Mouse (Mus musculus) R1 (cell line): ENCODE results near the gene Myoz1.

ENCODE experiments used
- DNase-seq: peaks from one replicate; pipeline ENCODE4 v3.0.0-alpha.2; 2018; ENCODE audit warnings: low read depth, low spot score

Gene Myoz1

DNA sequence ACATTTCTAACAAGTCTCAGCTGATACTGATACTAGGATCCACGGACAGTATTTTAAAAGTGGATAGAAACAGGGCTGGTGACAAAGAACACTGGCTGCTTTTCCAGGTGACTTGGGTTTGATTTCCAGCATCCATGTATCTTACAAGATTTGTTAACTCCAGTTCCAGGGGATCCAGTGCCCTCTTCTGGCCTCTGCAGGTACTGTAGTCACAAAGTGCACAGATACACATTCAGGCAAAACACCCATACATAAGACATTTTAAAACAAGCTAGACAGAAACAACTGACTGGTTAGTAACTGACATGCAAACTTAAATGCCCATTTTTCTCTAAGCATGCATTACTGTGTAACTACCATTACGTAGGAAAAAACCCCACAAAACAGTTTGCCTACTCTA, 16.6 kb upstream of the Myoz1 start:
- peak; percentile 91 for DNase-seq

GRCm38 (mm10) chr14:20668154-20668810, 11.9 kb upstream of the Myoz1 start, which contains the start of gene Synpo2l:
TSS of gene Synpo2l (minus strand) at chr14:20668354.
- no peak for DNase-seq

GRCm38 (mm10) chr14:20667469-20667868, 11.1 kb upstream of the Myoz1 start:
- no peak for DNase-seq

GRCm38 (mm10) chr14:20664436-20664835, 8.1 kb upstream of the Myoz1 start:
- no peak for DNase-seq

GRCm38 (mm10) chr14:20663601-20664000, 7.3 kb upstream of the Myoz1 start:
- peak; percentile 92 for DNase-seq

DNA sequence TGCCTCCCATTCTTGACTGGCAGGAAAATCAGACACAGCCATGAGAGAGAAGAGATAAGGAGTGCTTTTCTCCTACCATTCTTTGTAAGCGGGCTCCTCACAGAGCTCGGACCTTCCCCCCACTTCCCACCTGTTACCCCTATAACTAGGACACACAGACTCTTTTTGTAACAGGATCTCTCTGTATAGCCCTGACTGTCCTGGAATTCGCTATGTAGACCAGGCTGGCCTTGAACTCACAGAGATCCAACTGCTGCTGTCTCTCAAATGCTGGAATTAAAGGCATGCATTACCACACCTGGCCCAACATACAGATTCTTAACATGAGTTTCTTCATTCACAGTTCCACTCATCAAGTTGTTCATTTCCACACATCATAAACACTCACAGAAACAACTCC, 6.4 kb upstream of the Myoz1 start:
- no peak for DNase-seq

DNA sequence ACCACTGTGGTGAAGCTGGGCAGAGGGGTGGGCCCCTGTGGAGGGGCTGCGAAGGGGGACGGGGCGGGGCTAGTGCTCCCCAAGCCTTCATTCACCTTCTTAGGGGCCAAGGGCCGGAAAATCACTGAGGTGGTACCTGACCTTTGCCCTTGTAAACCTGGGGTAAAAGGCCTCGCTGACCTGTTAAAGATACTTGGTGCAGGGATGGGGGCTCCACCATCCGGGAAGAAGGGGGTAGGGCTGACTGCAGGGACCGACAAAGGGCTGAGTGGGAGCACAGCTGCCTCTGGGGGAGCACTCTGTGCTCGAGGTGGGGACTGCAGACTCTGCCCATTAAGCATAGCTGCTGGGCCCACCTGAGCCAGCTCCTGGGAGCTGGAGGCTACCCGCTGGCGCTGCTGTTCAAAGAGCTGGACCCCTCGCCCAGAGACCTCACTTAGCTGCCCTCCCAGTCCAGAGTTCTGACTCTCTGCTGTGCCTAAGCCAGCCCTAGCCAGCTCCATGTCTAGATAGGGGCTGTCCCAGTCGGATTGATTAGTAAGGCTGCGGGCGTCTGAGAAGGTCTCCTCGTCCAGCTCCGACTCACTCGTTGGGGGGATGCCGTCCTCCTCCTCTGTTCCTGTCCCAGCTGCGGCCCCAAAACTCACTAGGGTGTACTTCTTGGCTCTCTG, 5.5 kb upstream of the Myoz1 start:
- no peak for DNase-seq

DNA sequence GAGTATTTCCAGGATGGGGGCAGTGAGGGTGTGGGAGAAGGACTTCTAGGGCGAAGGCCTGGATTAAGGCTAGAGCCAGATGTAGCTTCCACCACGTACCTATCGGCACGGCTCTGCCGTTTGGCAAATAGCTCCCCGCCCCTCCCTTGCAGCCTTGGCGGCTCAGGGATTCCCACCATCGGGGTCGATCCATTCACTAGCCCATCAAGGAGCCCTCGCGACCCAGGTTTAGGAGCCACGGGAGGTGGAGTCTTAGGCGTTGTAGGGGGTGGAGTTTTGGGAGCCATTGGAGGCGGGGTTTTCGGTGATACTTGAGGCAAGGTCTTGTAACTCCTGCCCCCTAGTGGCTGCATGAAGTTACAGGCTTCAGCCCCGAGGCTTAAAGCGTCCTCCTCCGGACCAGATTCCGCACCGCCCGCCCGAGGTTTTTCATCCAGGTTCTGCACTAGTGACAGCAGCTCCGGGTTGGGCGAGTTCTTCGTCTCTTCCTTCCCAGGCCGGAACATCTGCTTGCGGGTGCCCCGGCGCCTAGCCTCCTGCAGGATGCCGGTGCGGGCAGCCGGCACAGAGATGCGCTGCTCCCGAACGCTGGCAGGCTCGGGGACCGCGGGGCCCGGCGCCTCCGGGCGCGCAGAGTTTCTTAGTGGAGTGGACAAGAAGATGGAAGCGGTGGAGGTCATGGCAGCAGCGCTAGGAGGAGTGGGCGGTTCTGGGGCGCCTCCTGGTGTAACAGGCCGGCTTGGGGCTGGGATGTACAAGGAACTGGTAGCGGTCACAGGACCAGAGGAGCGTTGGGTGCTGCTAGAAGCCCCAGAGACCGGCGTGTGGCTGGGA, 4.7 kb upstream of the Myoz1 start:
- DNase-seq: peak; percentile 99

- no peak for DNase-seq
These were observed 3.3 kb upstream of the Myoz1 start for GRCm38 (mm10) chr14:20659687-20660086.

- DNase-seq: no peak
These were observed 2.6 kb upstream of the Myoz1 start for GRCm38 (mm10) chr14:20658902-20659301.

DNA sequence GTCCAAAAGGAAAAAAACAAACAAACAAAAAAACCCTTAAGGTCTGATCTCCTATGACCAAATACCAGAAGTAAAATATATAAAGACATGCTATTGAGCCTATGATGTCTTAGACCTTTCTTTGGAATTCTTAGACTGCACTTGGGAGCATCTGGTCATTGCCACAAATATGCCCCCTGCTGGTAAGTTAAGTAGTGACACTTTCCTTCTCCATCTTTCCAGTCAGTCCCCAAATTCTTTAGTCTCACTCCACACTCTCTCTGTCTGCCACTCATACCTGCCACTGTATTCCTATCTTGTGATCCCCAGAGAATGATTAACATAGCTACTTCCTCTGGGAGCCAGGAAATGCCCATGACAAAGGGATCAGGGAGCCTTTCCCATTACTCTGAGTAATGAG, 2.0 kb upstream of the Myoz1 start:
- peak; percentile 77 for DNase-seq

DNA sequence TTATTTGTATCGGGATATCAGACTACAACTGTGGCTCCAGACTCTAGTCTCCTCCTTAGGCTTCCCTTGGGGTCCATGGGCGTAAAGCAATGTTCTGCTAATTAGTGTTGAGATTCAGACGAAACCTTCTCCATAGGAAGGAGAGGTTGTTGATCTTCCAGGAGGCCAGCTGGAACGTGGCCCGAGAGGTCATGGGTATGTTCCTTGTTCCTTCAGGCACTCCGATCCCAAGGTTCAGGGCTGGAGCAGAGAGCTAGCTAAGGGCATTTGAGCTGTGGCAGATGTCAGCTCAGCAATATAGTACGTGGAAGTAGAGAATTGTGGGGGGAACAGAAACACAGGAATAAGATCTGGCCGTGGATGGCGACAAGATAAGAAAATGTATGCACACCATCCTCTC, 609 bp downstream of the Myoz1 start:
- no peak for DNase-seq

DNA sequence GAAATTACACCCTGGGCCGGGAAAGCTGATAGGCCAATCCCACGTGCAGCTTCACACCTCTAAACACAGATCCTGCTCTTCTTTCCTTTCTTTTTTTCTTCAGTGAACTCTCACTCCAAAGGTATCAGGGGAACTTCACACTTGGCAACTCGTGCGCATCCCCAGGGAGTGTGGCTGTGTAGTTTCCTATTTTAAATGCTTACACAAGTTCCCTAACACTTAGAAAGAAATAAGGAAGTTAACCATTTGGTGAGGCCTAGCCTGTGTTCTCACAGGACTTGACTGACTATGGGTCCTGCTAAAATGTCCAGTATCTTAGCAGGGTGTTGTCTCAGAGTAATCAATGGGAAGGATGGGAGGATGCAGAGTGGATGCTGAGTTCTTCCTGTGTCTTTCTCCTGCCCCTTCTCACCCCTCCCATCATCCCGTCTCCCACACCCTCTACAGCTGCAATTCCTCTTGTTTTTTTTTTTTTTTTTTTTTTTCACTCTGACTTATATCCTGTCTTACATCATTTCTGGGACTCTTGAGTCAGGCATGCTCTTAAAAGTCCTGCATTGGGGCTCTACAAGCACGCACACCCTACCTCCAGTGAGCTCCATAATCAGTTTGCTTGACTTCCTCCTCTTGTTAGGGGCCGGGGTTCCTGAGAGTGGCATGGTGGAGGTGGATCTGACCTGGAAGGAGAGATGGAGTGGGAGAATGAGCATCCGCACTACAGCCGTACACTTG, 1.5 kb downstream of the Myoz1 start:
- DNase-seq: no peak

- no peak for DNase-seq
These were observed 4.6 kb downstream of the Myoz1 start for GRCm38 (mm10) chr14:20651722-20652256.

DNA sequence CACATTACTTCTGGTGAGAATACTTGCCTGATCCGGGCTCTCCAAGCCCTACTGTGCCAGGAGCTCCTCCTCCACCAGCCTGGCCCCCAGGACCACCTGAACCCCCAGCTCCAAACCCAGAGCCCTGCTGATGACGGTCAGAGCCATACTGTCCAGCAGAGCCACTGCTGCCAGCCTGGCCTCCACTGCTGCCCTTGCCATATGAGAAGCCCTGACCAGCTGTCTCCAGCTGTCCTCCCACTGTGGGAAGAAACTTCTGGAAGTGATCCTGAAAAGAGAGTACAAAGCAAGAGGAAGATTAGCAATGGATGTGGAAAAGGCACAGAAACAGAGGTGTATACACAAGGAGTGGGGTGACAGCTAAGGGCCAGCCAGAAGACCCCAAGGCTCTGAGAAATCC, 5.3 kb downstream of the Myoz1 start:
- DNase-seq: no peak

DNA sequence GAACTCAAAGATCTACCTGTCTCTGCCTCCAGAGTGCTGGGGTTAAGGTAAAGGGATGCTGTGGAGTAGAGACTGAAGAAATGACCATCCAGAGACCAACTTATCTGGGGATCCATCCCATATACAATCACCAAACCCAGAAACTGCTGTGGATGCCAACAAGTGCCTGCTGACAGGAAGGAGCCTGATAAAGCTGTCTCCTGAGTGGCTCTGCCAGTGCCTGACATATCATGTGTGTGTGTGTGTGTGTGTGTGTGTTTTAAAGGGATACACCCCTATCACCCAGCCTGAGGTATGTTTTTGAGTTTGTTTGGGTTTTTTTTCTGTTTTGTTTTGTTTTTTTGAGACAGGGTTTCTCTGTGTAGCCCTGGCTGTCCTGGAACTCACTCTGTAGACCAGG, 10.0 kb downstream of the Myoz1 start:
- DNase-seq: no peak

- DNase-seq: no peak
These were observed 10.8 kb downstream of the Myoz1 start for GRCm38 (mm10) chr14:20645547-20645946.

DNA sequence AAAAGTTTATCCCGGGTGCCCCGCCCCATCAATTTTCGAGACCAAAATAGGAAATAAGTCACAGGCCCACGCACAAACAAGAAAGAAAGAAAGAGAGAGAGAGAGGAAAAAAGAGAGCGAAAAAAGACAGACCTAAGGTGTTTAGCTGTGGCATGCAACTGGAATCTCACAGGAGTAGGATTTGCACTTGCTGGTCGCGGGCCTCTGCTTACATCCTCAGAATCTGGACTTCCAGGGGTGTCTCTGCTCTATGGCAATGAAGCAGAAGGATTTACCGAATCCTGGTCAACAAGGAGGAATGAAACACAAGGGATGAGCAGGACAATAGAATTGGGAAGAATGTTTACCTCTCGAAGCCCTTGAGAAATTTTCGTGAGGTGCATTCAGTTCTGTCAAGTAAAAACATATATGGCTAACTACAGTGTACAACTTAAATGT, 14.9 kb downstream of the Myoz1 start:
- peak; percentile 35 for DNase-seq

GRCm38 (mm10) chr14:20640644-20641437, 15.5 kb downstream of the Myoz1 start, which contains the start of gene Usp54:
TSS of gene Usp54 (minus strand) at chr14:20641063.
- peak; percentile 99 for DNase-seq

DNA sequence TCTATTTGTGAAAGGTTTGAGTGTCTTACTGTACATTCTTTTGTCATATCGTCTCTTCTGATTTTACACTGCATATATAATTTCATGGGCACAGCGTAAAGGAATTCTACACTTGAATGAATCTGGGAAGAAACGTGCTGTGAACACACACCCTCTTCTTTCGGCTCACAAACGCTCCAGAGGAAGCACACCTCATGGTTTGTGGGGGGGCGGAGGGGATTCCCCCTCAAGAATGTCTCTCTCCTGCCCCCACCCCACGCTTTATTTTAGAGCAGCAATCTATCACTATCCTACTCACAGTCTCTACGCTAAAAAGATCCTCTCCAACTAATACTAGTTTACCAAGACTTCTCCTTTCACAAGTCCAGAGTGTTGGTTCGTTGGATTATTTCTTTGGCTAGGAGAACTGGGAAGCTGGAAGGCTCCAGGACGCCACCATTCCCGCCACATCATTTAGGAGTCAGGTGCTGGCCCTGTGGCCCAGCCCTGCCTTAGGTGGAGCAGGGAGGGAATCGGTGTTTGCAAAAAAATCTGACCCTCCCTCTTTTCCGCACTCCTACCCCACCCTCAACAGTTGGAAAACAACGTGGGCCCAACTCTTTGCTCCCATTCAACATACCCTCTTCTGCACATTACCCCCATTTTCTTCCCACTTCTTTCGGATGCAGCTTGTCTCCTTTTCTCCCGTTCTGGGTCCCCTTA, 16.3 kb downstream of the Myoz1 start:
- peak; percentile 91 for DNase-seq
